Mouse (Mus musculus): Measurements from ENCODE around the gene Smok3b. TPM values are rescaled to one million over a fixed set of nuclear protein-coding genes. Genes with fewer than 3 reads are reported as not detected.

The Smok3b gene
- polyA plus RNA-seq, 1 experiment from 2014 or later: not detected

DNA sequence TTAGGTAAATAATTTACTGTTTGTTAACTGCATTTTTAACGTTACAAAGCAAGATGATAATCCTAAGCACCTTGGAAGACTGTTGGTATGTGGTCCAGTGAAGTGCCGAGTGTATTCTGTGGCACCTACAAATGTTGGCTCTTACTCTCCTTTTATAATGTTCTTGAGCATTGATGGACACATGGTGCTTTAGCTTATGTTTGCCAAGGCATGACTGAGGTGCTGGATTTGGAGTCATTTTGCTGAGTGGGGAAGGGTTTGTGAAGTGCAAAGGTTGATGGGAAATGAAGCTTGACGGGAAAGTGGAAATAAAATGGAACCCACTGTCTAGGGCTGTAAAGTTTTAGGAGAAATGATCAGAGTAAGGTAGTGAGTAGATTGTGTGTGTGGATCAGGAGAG is 67.1 kb downstream of the Smok3b start:
- DNase-seq (ENCODE audit: low spot score): no peak
- H3K27ac ChIP-seq (ENCODE audit: low read depth, low read length): no peak overlapping the region
- peaks cover 3% of the 10 kb centered on the region; the same call in 1 of the 2 replicates for H3K36me3 ChIP-seq (ENCODE audit: control insufficient read depth, insufficient read depth, low read length)
- no peak for ATAC-seq (replicated peaks; ENCODE audit: low FRiP score)
- H3K9me3 ChIP-seq (ENCODE audit: control insufficient read depth, low read length): no peaks in the 10 kb centered on the region
- no peak overlapping the region for H3K4me2 ChIP-seq (ENCODE audit: low read depth, low read length, severe bottlenecking)
- no peak overlapping the region for H3K9ac ChIP-seq (ENCODE audit: low read length)
- H3K4me1 ChIP-seq (replicated peaks; ENCODE audit: control insufficient read depth, insufficient read depth, low read length): peaks cover 4% of the 10 kb centered on the region; the same call in 1 of the 2 replicates
- 94% methylated on average over 3 of the region's 3 CpGs for WGBS
- no peaks in the 10 kb centered on the region for H3K27me3 ChIP-seq (ENCODE audit: control insufficient read depth, insufficient read depth, low read length)
- no peak overlapping the region for H3K4me3 ChIP-seq (ENCODE audit: low read depth, low read length)

GRCm38 (mm10) chr5:138089108-138089551 is 67.9 kb downstream of the Smok3b start:
- peaks cover 6% of the 10 kb centered on the region; the same call in 1 of the 2 replicates for H3K36me3 ChIP-seq (ENCODE audit: control insufficient read depth, insufficient read depth, low read length)
- no peak for ATAC-seq (replicated peaks; ENCODE audit: low FRiP score)
- no peak for DNase-seq (ENCODE audit: low spot score)
- H3K4me3 ChIP-seq (ENCODE audit: low read depth, low read length): no peak overlapping the region
- no peak overlapping the region for H3K27ac ChIP-seq (ENCODE audit: low read depth, low read length)
- 88% methylated on average over 6 of the region's 6 CpGs for WGBS
- no peaks in the 10 kb centered on the region for H3K27me3 ChIP-seq (ENCODE audit: control insufficient read depth, insufficient read depth, low read length)
- H3K4me1 ChIP-seq (replicated peaks; ENCODE audit: control insufficient read depth, insufficient read depth, low read length): peaks cover 4% of the 10 kb centered on the region; the same call in 1 of the 2 replicates
- no peak overlapping the region for H3K4me2 ChIP-seq (ENCODE audit: low read depth, low read length, severe bottlenecking)
- H3K9ac ChIP-seq (ENCODE audit: low read length): no peak overlapping the region
- no peaks in the 10 kb centered on the region for H3K9me3 ChIP-seq (ENCODE audit: control insufficient read depth, low read length)

- H3K27ac ChIP-seq (ENCODE audit: low read depth, low read length): no peak overlapping the region
- DNase-seq (ENCODE audit: low spot score): no peak
- H3K27me3 ChIP-seq (ENCODE audit: control insufficient read depth, insufficient read depth, low read length): no peaks in the 10 kb centered on the region
- no peaks in the 10 kb centered on the region for H3K9me3 ChIP-seq (ENCODE audit: control insufficient read depth, low read length)
- no peak overlapping the region for H3K4me2 ChIP-seq (ENCODE audit: low read depth, low read length, severe bottlenecking)
- peaks cover 9% of the 10 kb centered on the region; the same call in 1 of the 2 replicates for H3K36me3 ChIP-seq (ENCODE audit: control insufficient read depth, insufficient read depth, low read length)
- ATAC-seq (replicated peaks; ENCODE audit: low FRiP score): no peak
- WGBS: 81% methylated on average over 3 of the region's 3 CpGs
- H3K9ac ChIP-seq (ENCODE audit: low read length): no peak overlapping the region
- peaks cover 4% of the 10 kb centered on the region; the same call in 1 of the 2 replicates for H3K4me1 ChIP-seq (replicated peaks; ENCODE audit: control insufficient read depth, insufficient read depth, low read length)
- H3K4me3 ChIP-seq (ENCODE audit: low read depth, low read length): no peak overlapping the region
These were observed 69.0 kb downstream of the Smok3b start for GRCm38 (mm10) chr5:138090271-138090670.

GRCm38 (mm10) chr5:138090737-138091136 is 69.5 kb downstream of the Smok3b start:
- H3K27ac ChIP-seq (ENCODE audit: low read depth, low read length): no peak overlapping the region
- peaks cover 11% of the 10 kb centered on the region; the same call in 1 of the 2 replicates for H3K36me3 ChIP-seq (ENCODE audit: control insufficient read depth, insufficient read depth, low read length)
- no peak overlapping the region for H3K9ac ChIP-seq (ENCODE audit: low read length)
- no peak overlapping the region for H3K4me3 ChIP-seq (ENCODE audit: low read depth, low read length)
- no peak for ATAC-seq (replicated peaks; ENCODE audit: low FRiP score)
- H3K27me3 ChIP-seq (ENCODE audit: control insufficient read depth, insufficient read depth, low read length): no peaks in the 10 kb centered on the region
- no peak for DNase-seq (ENCODE audit: low spot score)
- H3K4me1 ChIP-seq (replicated peaks; ENCODE audit: control insufficient read depth, insufficient read depth, low read length): peaks cover 4% of the 10 kb centered on the region; the same call in 1 of the 2 replicates
- 92% methylated on average over 5 of the region's 5 CpGs for WGBS
- no peaks in the 10 kb centered on the region for H3K9me3 ChIP-seq (ENCODE audit: control insufficient read depth, low read length)
- no peak overlapping the region for H3K4me2 ChIP-seq (ENCODE audit: low read depth, low read length, severe bottlenecking)

GRCm38 (mm10) chr5:138092771-138093170 is 71.5 kb downstream of the Smok3b start:
- H3K36me3 ChIP-seq (ENCODE audit: control insufficient read depth, insufficient read depth, low read length): peaks cover 22% of the 10 kb centered on the region
- DNase-seq (ENCODE audit: low spot score): no peak
- ATAC-seq (replicated peaks; ENCODE audit: low FRiP score): no peak
- H3K27me3 ChIP-seq (ENCODE audit: control insufficient read depth, insufficient read depth, low read length): no peaks in the 10 kb centered on the region
- no peak overlapping the region for H3K9ac ChIP-seq (ENCODE audit: low read length)
- H3K4me3 ChIP-seq (ENCODE audit: low read depth, low read length): no peak overlapping the region
- 93% methylated on average over 4 of the region's 4 CpGs for WGBS
- H3K9me3 ChIP-seq (ENCODE audit: control insufficient read depth, low read length): no peaks in the 10 kb centered on the region
- no peak overlapping the region for H3K4me2 ChIP-seq (ENCODE audit: low read depth, low read length, severe bottlenecking)
- no peak overlapping the region for H3K27ac ChIP-seq (ENCODE audit: low read depth, low read length)
- H3K4me1 ChIP-seq (replicated peaks; ENCODE audit: control insufficient read depth, insufficient read depth, low read length): no peaks in the 10 kb centered on the region

GRCm38 (mm10) chr5:138094474-138094873 is 73.2 kb downstream of the Smok3b start:
- Histone ChIP-seq H3K27me3 (ENCODE audit: control insufficient read depth, insufficient read depth, low read length) (no peaks in the 10 kb centered on the region), H3K36me3 (ENCODE audit: control insufficient read depth, insufficient read depth, low read length) (peaks cover 35% of the 10 kb centered on the region), H3K4me2 (ENCODE audit: low read depth, low read length, severe bottlenecking) (no peak overlapping the region), H3K9me3 (ENCODE audit: control insufficient read depth, low read length) (no peaks in the 10 kb centered on the region), H3K9ac (ENCODE audit: low read length) (no peak overlapping the region), H3K4me1 (replicated peaks; ENCODE audit: control insufficient read depth, insufficient read depth, low read length) (no peaks in the 10 kb centered on the region), H3K27ac (ENCODE audit: low read depth, low read length) (no peak overlapping the region), H3K4me3 (ENCODE audit: low read depth, low read length) (no peak overlapping the region)
- DNase-seq (ENCODE audit: low spot score) (no peak), ATAC-seq (replicated peaks; ENCODE audit: low FRiP score) (no peak)
- 98% methylated on average over 6 of the region's 6 CpGs for WGBS

Other genes with a start within 250 kb of the Smok3b start
- gene Ppp1r35, start 242.6 kb upstream of the Smok3b start, polyA plus RNA-seq (2014; fragmentation: Nextera tagmentation; extraction: Ambion mirVana): 72.8 and 77.9 TPM in 2 replicates
- gene Mepce, start 233.8 kb upstream of the Smok3b start, polyA plus RNA-seq (2014; fragmentation: Nextera tagmentation; extraction: Ambion mirVana): 11.9 and 12.4 TPM in 2 replicates
- gene Zcwpw1, start 233.6 kb upstream of the Smok3b start, polyA plus RNA-seq (2014; fragmentation: Nextera tagmentation; extraction: Ambion mirVana): 18.1 and 21.2 TPM in 2 replicates
- gene Pilra, start 185.1 kb upstream of the Smok3b start, polyA plus RNA-seq (2014; fragmentation: Nextera tagmentation; extraction: Ambion mirVana): 0.13 and 0.32 TPM in 2 replicates
- gene Pilrb1, start 163.3 kb upstream of the Smok3b start, polyA plus RNA-seq (2014; fragmentation: Nextera tagmentation; extraction: Ambion mirVana): not detected in 2 replicates
- not detected in 2 replicates for gene Pilrb2, start 149.6 kb upstream of the Smok3b start, polyA plus RNA-seq (2014; fragmentation: Nextera tagmentation; extraction: Ambion mirVana)
- not detected in 2 replicates for gene Cyp3a13, start 99.8 kb upstream of the Smok3b start, polyA plus RNA-seq (2014; fragmentation: Nextera tagmentation; extraction: Ambion mirVana)
- gene Gjc3, start 58.3 kb upstream of the Smok3b start, polyA plus RNA-seq (2014; fragmentation: Nextera tagmentation; extraction: Ambion mirVana): not detected in 2 replicates
- not detected in 2 replicates for gene Azgp1, start 39.9 kb upstream of the Smok3b start, polyA plus RNA-seq (2014; fragmentation: Nextera tagmentation; extraction: Ambion mirVana)
- not detected in 2 replicates for gene Smok3a, start 168 bp upstream of the Smok3b start, polyA plus RNA-seq (2014; fragmentation: Nextera tagmentation; extraction: Ambion mirVana)
- gene Smok3c, start 31.8 kb downstream of the Smok3b start, polyA plus RNA-seq (2014; fragmentation: Nextera tagmentation; extraction: Ambion mirVana): not detected in 2 replicates
- gene Zkscan1, start 63.7 kb downstream of the Smok3b start, polyA plus RNA-seq (2014; fragmentation: Nextera tagmentation; extraction: Ambion mirVana): 34.0 and 34.2 TPM in 2 replicates
- 106 and 112 TPM in 2 replicates for gene Zscan21, start 95.5 kb downstream of the Smok3b start, polyA plus RNA-seq (2014; fragmentation: Nextera tagmentation; extraction: Ambion mirVana)
- gene Zfp113, start 134.3 kb downstream of the Smok3b start, polyA plus RNA-seq (2014; fragmentation: Nextera tagmentation; extraction: Ambion mirVana): 35.2 and 39.9 TPM in 2 replicates
- 248 and 275 TPM in 2 replicates for gene Cops6, start 139.6 kb downstream of the Smok3b start, polyA plus RNA-seq (2014; fragmentation: Nextera tagmentation; extraction: Ambion mirVana)
- 24.0 and 24.1 TPM in 2 replicates for gene Ap4m1, start 150.6 kb downstream of the Smok3b start, polyA plus RNA-seq (2014; fragmentation: Nextera tagmentation; extraction: Ambion mirVana)
- 370 and 373 TPM in 2 replicates for gene Mcm7, start 151.0 kb downstream of the Smok3b start, polyA plus RNA-seq (2014; fragmentation: Nextera tagmentation; extraction: Ambion mirVana)
- gene Taf6, start 166.0 kb downstream of the Smok3b start, polyA plus RNA-seq (2014; fragmentation: Nextera tagmentation; extraction: Ambion mirVana): 150 and 155 TPM in 2 replicates
- 49.8 and 56.6 TPM in 2 replicates for gene Cnpy4, start 166.1 kb downstream of the Smok3b start, polyA plus RNA-seq (2014; fragmentation: Nextera tagmentation; extraction: Ambion mirVana)
- gene Mblac1, start 172.9 kb downstream of the Smok3b start, polyA plus RNA-seq (2014; fragmentation: Nextera tagmentation; extraction: Ambion mirVana): 9.0 and 10.9 TPM in 2 replicates
- gene Nxpe5, start 204.5 kb downstream of the Smok3b start, polyA plus RNA-seq (2014; fragmentation: Nextera tagmentation; extraction: Ambion mirVana): not detected in 2 replicates
- 38.6 and 39.9 TPM in 2 replicates for gene Lamtor4, start 234.1 kb downstream of the Smok3b start, polyA plus RNA-seq (2014; fragmentation: Nextera tagmentation; extraction: Ambion mirVana)
- gene BC037034, start 242.6 kb downstream of the Smok3b start, polyA plus RNA-seq (2014; fragmentation: Nextera tagmentation; extraction: Ambion mirVana): 9.3 and 11.8 TPM in 2 replicates

Data from forebrain, embryonic 11.5 days (tissue).